Mouse (Mus musculus) hindbrain, embryonic 10.5 days (tissue): ENCODE measurements around the gene Naga. TPM values are rescaled to one million over a fixed set of nuclear protein-coding genes. Genes with fewer than 3 reads are reported as not detected.
"Not testable (repeated sequence)": the region's sequence is repeated elsewhere in the genome, so short reads cannot be mapped to it uniquely, and the experiment has no call there.

ENCODE experiments used
- DNase-seq: peaks from one replicate; pipeline ENCODE4 v3.0.0-alpha.2; 2017; ENCODE audit warnings: low spot score
- H3K27ac ChIP-seq: fragments of 300-500 bp; sonication (generic); 2 replicates; pipeline ENCODE4 v1.5.1; 2016; ENCODE audit warnings: mild to moderate bottlenecking, moderate library complexity
- H3K27me3 ChIP-seq: fragments of 300-500 bp; sonication (generic); 2 replicates; pipeline ENCODE4 v1.6.1; 2016; ENCODE audit warnings: mild to moderate bottlenecking; ENCODE audit not compliant: poor library complexity, insufficient read depth, severe bottlenecking
- H3K36me3 ChIP-seq: fragments of 300-500 bp; sonication (generic); 2 replicates; pipeline ENCODE4 v1.6.1; 2016; ENCODE audit warnings: mild to moderate bottlenecking, moderate library complexity
- H3K4me1 ChIP-seq: fragments of 300-500 bp; sonication (generic); replicated peaks from 2 replicates; pipeline ENCODE4 v1.6.1; 2016; ENCODE audit warnings: mild to moderate bottlenecking
- H3K4me3 ChIP-seq: fragments of 300-500 bp; sonication (generic); 2 replicates; pipeline ENCODE4 v1.5.1; 2016; ENCODE audit warnings: mild to moderate bottlenecking, moderate library complexity
- H3K9me3 ChIP-seq: fragments of 300-500 bp; sonication (generic); 2 replicates; pipeline ENCODE4 v1.6.1; 2016; ENCODE audit warnings: mild to moderate bottlenecking, moderate library complexity
- WGBS: fragments of 180-500 bp; shearing (Covaris S2); methylation state at CpG from one replicate; pipeline ENCODE4 v1.1.7; 2016; 5-methylcytosine and 5-hydroxymethylcytosine counted together
- polyA plus RNA-seq: library from polyadenylated mRNA; unstranded; fragments of >200 nt; fragmentation: Nextera tagmentation; extraction: Ambion mirVana; gene quantifications from 2 replicates; pipeline ENCODE4 v1.2.1, GENCODE M21; 2016

Naga gene
- polyA plus RNA-seq, 1 experiment from 2014 or later = 24.9 TPM

GRCm38 (mm10) chr15:82372446-82372845 lies 33.7 kb upstream of the Naga start:
- 88% methylated on average over 6 of the region's 6 CpGs for WGBS
- Histone ChIP-seq H3K4me1 (peaks cover 31% of the 10 kb centered on the region), H3K9me3 (no peaks in the 10 kb centered on the region)

GRCm38 (mm10) chr15:82368851-82369250 lies 30.1 kb upstream of the Naga start:
- Histone ChIP-seq H3K36me3 (no peaks in the 10 kb centered on the region), H3K27me3 (no peaks in the 10 kb centered on the region), H3K4me1 (peaks cover 10% of the 10 kb centered on the region; the same call in 1 of the 2 replicates), H3K27ac (no peak overlapping the region), H3K9me3 (no peaks in the 10 kb centered on the region), H3K4me3 (no peak overlapping the region)
- 88% methylated on average over 1 of the region's 1 CpGs for WGBS
- DNase-seq = no peak

More at GRCm38 (mm10) chr15:82372446-82372845, 33.7 kb upstream of the Naga start:
- no peaks in the 10 kb centered on the region for H3K36me3 ChIP-seq
- DNase-seq = no peak
- H3K27me3 ChIP-seq = no peaks in the 10 kb centered on the region
- no peak overlapping the region for H3K27ac ChIP-seq
- no peak overlapping the region for H3K4me3 ChIP-seq

- 92% methylated on average over 4 of the region's 4 CpGs for WGBS
- H3K36me3 ChIP-seq = no peaks in the 10 kb centered on the region
- DNase-seq = no peak
- H3K4me1 ChIP-seq = peaks cover 4% of the 10 kb centered on the region; the same call in 1 of the 2 replicates
- no peaks in the 10 kb centered on the region for H3K9me3 ChIP-seq
- H3K4me3 ChIP-seq = no peak overlapping the region
- H3K27me3 ChIP-seq = no peaks in the 10 kb centered on the region
- H3K27ac ChIP-seq = no peak overlapping the region
Measured at GRCm38 (mm10) chr15:82368146-82368545, 29.4 kb upstream of the Naga start.

GRCm38 (mm10) chr15:82364561-82364960 lies 25.8 kb upstream of the Naga start:
- DNase-seq, H3K27ac ChIP-seq: not testable (repeated sequence)
- WGBS = 9% methylated on average over 7 of the region's 9 CpGs

GRCm38 (mm10) chr15:82363801-82364200 lies 25.1 kb upstream of the Naga start:
- not testable (repeated sequence) for H3K27ac ChIP-seq, H3K9me3 ChIP-seq, H3K4me1 ChIP-seq, H3K27me3 ChIP-seq, H3K4me3 ChIP-seq, H3K36me3 ChIP-seq, DNase-seq
- 75% methylated on average over 7 of the region's 12 CpGs for WGBS

More at GRCm38 (mm10) chr15:82364561-82364960, 25.8 kb upstream of the Naga start:
- not testable (repeated sequence) for H3K4me1 ChIP-seq, H3K27me3 ChIP-seq, H3K36me3 ChIP-seq, H3K4me3 ChIP-seq, H3K9me3 ChIP-seq

- no peak for DNase-seq
- Histone ChIP-seq H3K4me3 (no peak overlapping the region), H3K9me3 (no peaks in the 10 kb centered on the region), H3K27ac (no peak overlapping the region), H3K27me3 (no peaks in the 10 kb centered on the region), H3K36me3 (no peaks in the 10 kb centered on the region), H3K4me1 (peaks cover 7% of the 10 kb centered on the region)
- WGBS = 87% methylated on average over 4 of the region's 4 CpGs
Measured at GRCm38 (mm10) chr15:82362234-82362633, 23.5 kb upstream of the Naga start.

GRCm38 (mm10) chr15:82361459-82362018 lies 22.8 kb upstream of the Naga start:
- Histone ChIP-seq H3K27ac (no peak overlapping the region), H3K9me3 (no peaks in the 10 kb centered on the region), H3K36me3 (no peaks in the 10 kb centered on the region), H3K27me3 (no peaks in the 10 kb centered on the region), H3K4me3 (no peak overlapping the region), H3K4me1 (peaks cover 7% of the 10 kb centered on the region)
- no peak for DNase-seq
- WGBS = 80% methylated on average over 11 of the region's 11 CpGs

GRCm38 (mm10) chr15:82358431-82359260 lies 19.9 kb upstream of the Naga start:
- peak overlapping the region; percentile 59; the same call in 1 of the 2 replicates for H3K27ac ChIP-seq
- peaks cover 13% of the 10 kb centered on the region for H3K4me1 ChIP-seq
- no peaks in the 10 kb centered on the region for H3K27me3 ChIP-seq
- WGBS = 66% methylated on average over 22 of the region's 22 CpGs
- no peaks in the 10 kb centered on the region for H3K36me3 ChIP-seq
- no peak for DNase-seq
- H3K9me3 ChIP-seq = no peaks in the 10 kb centered on the region
- no peak overlapping the region for H3K4me3 ChIP-seq

- H3K36me3 ChIP-seq = peaks cover 23% of the 10 kb centered on the region
- peak; percentile 99 for DNase-seq
- peak within 1 kb of the TSS; percentile 88 for H3K4me3 ChIP-seq
- H3K9me3 ChIP-seq = no peaks in the 10 kb centered on the region
- peaks cover 35% of the 10 kb centered on the region for H3K4me1 ChIP-seq
- 2% methylated on average over 57 of the region's 57 CpGs for WGBS
- H3K27me3 ChIP-seq = no peaks in the 10 kb centered on the region
- H3K27ac ChIP-seq = peak within 1 kb of the TSS; percentile 96
Measured at GRCm38 (mm10) chr15:82354126-82354945, 15.6 kb upstream of the Naga start, which contains the start of gene Ndufa6. TSS of gene Ndufa6 (minus strand) at chr15:82354322.

- peak overlapping the region; percentile 88 for H3K4me3 ChIP-seq
- no peaks in the 10 kb centered on the region for H3K9me3 ChIP-seq
- peak overlapping the region; percentile 96 for H3K27ac ChIP-seq
- under 1% methylated on average over 23 of the region's 23 CpGs for WGBS
- H3K27me3 ChIP-seq = no peaks in the 10 kb centered on the region
- H3K4me1 ChIP-seq = peaks cover 31% of the 10 kb centered on the region
- DNase-seq = no peak
- peaks cover 30% of the 10 kb centered on the region for H3K36me3 ChIP-seq
Measured at GRCm38 (mm10) chr15:82353745-82354113, 15.0 kb upstream of the Naga start.

GRCm38 (mm10) chr15:82353078-82353744 lies 14.5 kb upstream of the Naga start:
- Histone ChIP-seq H3K27me3 (no peaks in the 10 kb centered on the region), H3K4me3 (peak overlapping the region; percentile 88), H3K27ac (peak overlapping the region; percentile 96), H3K4me1 (peaks cover 28% of the 10 kb centered on the region), H3K36me3 (peaks cover 35% of the 10 kb centered on the region), H3K9me3 (no peaks in the 10 kb centered on the region)
- DNase-seq = no peak
- WGBS = 37% methylated on average over 14 of the region's 14 CpGs

- H3K36me3 ChIP-seq = peaks cover 44% of the 10 kb centered on the region
- no peak for DNase-seq
- no peak overlapping the region for H3K4me3 ChIP-seq
- no peaks in the 10 kb centered on the region for H3K27me3 ChIP-seq
- WGBS = 83% methylated on average over 3 of the region's 3 CpGs
- H3K9me3 ChIP-seq = no peaks in the 10 kb centered on the region
- H3K4me1 ChIP-seq = peaks cover 39% of the 10 kb centered on the region
- H3K27ac ChIP-seq = no peak overlapping the region
Measured at GRCm38 (mm10) chr15:82351480-82351879, 12.8 kb upstream of the Naga start.
